Mouse (Mus musculus): ENCODE measurements around the gene Aacs.

GRCm38 (mm10) chr5:125476799-125477198, 1.2 kb downstream of the Aacs start:
- TF ChIP-seq CTCF (IDR thresholded peaks at IDR 0.05; ENCODE audit: insufficient read depth, low read length), result no peak
- TF ChIP-seq POLR2A (IDR thresholded peaks at IDR 0.05; ENCODE audit: borderline replicate concordance, extremely low read depth, low read depth, low read length), result no peak
